Mouse (Mus musculus): Measurements from ENCODE around the gene Prkg1. TPM values are rescaled to one million over a fixed set of nuclear protein-coding genes. Genes with fewer than 3 reads are reported as not detected.

Gene Prkg1
- total and polyA plus RNA-seq, 3 experiments: not detected

GRCm38 (mm10) chr19:30889851-30890250 lies 875.0 kb downstream of the Prkg1 start:
- no peaks in the 10 kb centered on the region for H3K36me3 ChIP-seq (ENCODE audit: control insufficient read depth in 1 of 2, insufficient read depth in 2 of 2, low read length in 2 of 2)
- H3K9me3 ChIP-seq (replicated peaks; ENCODE audit: insufficient read depth, low read length): no peaks in the 10 kb centered on the region
- no peak overlapping the region for H3K27ac ChIP-seq (ENCODE audit: control insufficient read depth, low read depth, low read length)
- no peak for DNase-seq (ENCODE audit: low read depth, low spot score)
- H3K9ac ChIP-seq (ENCODE audit: control insufficient read depth, low read depth, low read length, poor library complexity, severe bottlenecking): no peak overlapping the region
- H3K4me1 ChIP-seq (ENCODE audit: control insufficient read depth in 1 of 2, insufficient read depth in 2 of 2, low read length in 2 of 2): no peaks in the 10 kb centered on the region
- no peak for TF ChIP-seq NRF1 (IDR thresholded peaks at IDR 0.05; ENCODE audit: insufficient read depth, low read depth, low read length, poor library complexity, severe bottlenecking)
- no peak overlapping the region for H3K4me3 ChIP-seq (ENCODE audit: control insufficient read depth in 1 of 2, insufficient read depth in 1 of 2, low read depth in 2 of 2, low read length in 2 of 2)
- no peaks in the 10 kb centered on the region for H3K27me3 ChIP-seq (ENCODE audit: control insufficient read depth in 1 of 2, insufficient read depth in 2 of 2, low read length in 2 of 2)
- no peaks in the 10 kb centered on the region for H3K79me2 ChIP-seq (ENCODE audit: control insufficient read depth, insufficient read depth, low read length, poor library complexity)

- Histone ChIP-seq H3K9me3 (replicated peaks; ENCODE audit: insufficient read depth, low read length) (no peaks in the 10 kb centered on the region), H3K27ac (ENCODE audit: control insufficient read depth, low read depth, low read length) (no peak overlapping the region), H3K4me3 (ENCODE audit: control insufficient read depth in 1 of 2, insufficient read depth in 1 of 2, low read depth in 2 of 2, low read length in 2 of 2) (no peak overlapping the region), H3K36me3 (ENCODE audit: control insufficient read depth in 1 of 2, insufficient read depth in 2 of 2, low read length in 2 of 2) (no peaks in the 10 kb centered on the region), H3K27me3 (ENCODE audit: control insufficient read depth in 1 of 2, insufficient read depth in 2 of 2, low read length in 2 of 2) (no peaks in the 10 kb centered on the region), H3K79me2 (ENCODE audit: control insufficient read depth, insufficient read depth, low read length, poor library complexity) (no peaks in the 10 kb centered on the region), H3K9ac (ENCODE audit: control insufficient read depth, low read depth, low read length, poor library complexity, severe bottlenecking) (no peak overlapping the region), H3K4me1 (ENCODE audit: control insufficient read depth in 1 of 2, insufficient read depth in 2 of 2, low read length in 2 of 2) (no peaks in the 10 kb centered on the region)
- DNase-seq (ENCODE audit: low read depth, low spot score): no peak
- TF ChIP-seq EP300 (IDR thresholded peaks at IDR 0.05; ENCODE audit: low read depth in 1 of 2, low read length in 2 of 2) (no peak), MAFK (IDR thresholded peaks at IDR 0.05; ENCODE audit: borderline replicate concordance, low read depth, low read length) (no peak), MEF2A (IDR thresholded peaks at IDR 0.05; ENCODE audit: extremely low read depth, insufficient replicate concordance, low read depth, low read length, poor library complexity, severe bottlenecking) (no peak), MXI1 (IDR thresholded peaks at IDR 0.05; ENCODE audit: low read depth, low read length) (no peak), UBTF (IDR thresholded peaks at IDR 0.05; ENCODE audit: borderline replicate concordance, insufficient read depth, low read depth, low read length) (no peak), TBP (IDR thresholded peaks at IDR 0.05; ENCODE audit: low read depth, low read length) (no peak)
These were observed 903.4 kb downstream of the Prkg1 start for GRCm38 (mm10) chr19:30861441-30861840.

- DNase-seq (ENCODE audit: low read depth, low spot score): no peak
- no peak overlapping the region for H3K27ac ChIP-seq (ENCODE audit: control insufficient read depth, low read depth, low read length)
- H3K9ac ChIP-seq (ENCODE audit: control insufficient read depth, low read depth, low read length, poor library complexity, severe bottlenecking): no peak overlapping the region
- H3K36me3 ChIP-seq (ENCODE audit: control insufficient read depth in 1 of 2, insufficient read depth in 2 of 2, low read length in 2 of 2): no peaks in the 10 kb centered on the region
- H3K9me3 ChIP-seq (replicated peaks; ENCODE audit: insufficient read depth, low read length): no peaks in the 10 kb centered on the region
- no peaks in the 10 kb centered on the region for H3K27me3 ChIP-seq (ENCODE audit: control insufficient read depth in 1 of 2, insufficient read depth in 2 of 2, low read length in 2 of 2)
- no peak overlapping the region for H3K4me3 ChIP-seq (ENCODE audit: control insufficient read depth in 1 of 2, insufficient read depth in 1 of 2, low read depth in 2 of 2, low read length in 2 of 2)
- TF ChIP-seq MAFK (IDR thresholded peaks at IDR 0.05; ENCODE audit: borderline replicate concordance, low read depth, low read length) (no peak), NRF1 (IDR thresholded peaks at IDR 0.05; ENCODE audit: insufficient read depth, low read depth, low read length, poor library complexity, severe bottlenecking) (no peak), SMC3 (IDR thresholded peaks at IDR 0.05; ENCODE audit: low read depth, low read length) (no peak), ZKSCAN1 (IDR thresholded peaks at IDR 0.05; ENCODE audit: low read depth, low read length) (no peak), BHLHE40 (IDR thresholded peaks at IDR 0.05; ENCODE audit: borderline replicate concordance, low read depth, low read length) (no peak), RCOR1 (IDR thresholded peaks at IDR 0.05; ENCODE audit: low read depth, low read length) (no peak), MXI1 (IDR thresholded peaks at IDR 0.05; ENCODE audit: low read depth, low read length) (no peak), MYC (IDR thresholded peaks at IDR 0.05; ENCODE audit: low read depth, low read length) (no peak), E2F4 (IDR thresholded peaks at IDR 0.05; ENCODE audit: borderline replicate concordance, low read depth, low read length) (no peak), RAD21 (IDR thresholded peaks at IDR 0.05; ENCODE audit: low read depth, low read length) (no peak), HCFC1 (IDR thresholded peaks at IDR 0.05; ENCODE audit: low read depth, low read length) (no peak)
- H3K4me1 ChIP-seq (ENCODE audit: control insufficient read depth in 1 of 2, insufficient read depth in 2 of 2, low read length in 2 of 2): no peaks in the 10 kb centered on the region
- H3K79me2 ChIP-seq (ENCODE audit: control insufficient read depth, insufficient read depth, low read length, poor library complexity): no peaks in the 10 kb centered on the region
These were observed 913.8 kb downstream of the Prkg1 start for GRCm38 (mm10) chr19:30851023-30851422.

Data from MEL (cell line).